Mouse (Mus musculus) kidney, adult 2 months (tissue): ENCODE data around the gene Slc39a10.

Experiments
- CTCF ChIP-seq: fragments of 200-500 bp; conservative IDR thresholded peaks from 2 replicates; pipeline ENCODE4 v1.5.1; 2011; ENCODE audit warnings: low read depth, mild to moderate bottlenecking, control low read depth, low read length, moderate library complexity, mixed read lengths; ENCODE audit not compliant: insufficient read depth, insufficient read length
- POLR2A ChIP-seq: fragments of 200-500 bp; IDR thresholded peaks from one replicate; pipeline ENCODE4 v1.6.1; 2011; ENCODE audit warnings: low read depth, low read length, control low read depth

GRCm38 (mm10) chr1:46939295-46939694, 46.6 kb upstream of the Slc39a10 start:
- TF ChIP-seq CTCF (no peak), POLR2A (no peak)
